Mouse (Mus musculus) E14TG2a.4 (cell line): ENCODE measurements around the gene Kcnip1.

Experiments
- H3K27me3 ChIP-seq: 2 replicates; pipeline ENCODE4 v1.6.1; 2014; ENCODE audit warnings: low read length, control low read depth; ENCODE audit not compliant: insufficient read depth
- H3K36me3 ChIP-seq: 2 replicates; pipeline ENCODE4 v1.6.1; 2014; ENCODE audit warnings: low read length, control low read depth; ENCODE audit not compliant: insufficient read depth
- H3K4me1 ChIP-seq: replicated peaks from 2 replicates; pipeline ENCODE4 v1.6.1; 2014; ENCODE audit warnings: low read depth, low read length, control low read depth
- H3K4me3 ChIP-seq: replicated peaks from 2 replicates; pipeline ENCODE4 v1.5.1; 2014; ENCODE audit warnings: mild to moderate bottlenecking, low read length
- H3K9me3 ChIP-seq: 2 replicates; pipeline ENCODE4 v1.6.1; 2014; ENCODE audit warnings: low read length, control low read depth
- CTCF ChIP-seq: conservative IDR thresholded peaks from 2 replicates; pipeline ENCODE4 v1.5.1; 2014; ENCODE audit warnings: low read length
- NANOG ChIP-seq: IDR thresholded peaks from 2 replicates; pipeline ENCODE4 v1.6.1; 2014; ENCODE audit warnings: borderline replicate concordance, low read length, mixed read lengths
- POU5F1 ChIP-seq: IDR thresholded peaks from 2 replicates; pipeline ENCODE4 v1.6.1; 2014; ENCODE audit warnings: low read length, borderline replicate concordance

The Kcnip1 gene

DNA sequence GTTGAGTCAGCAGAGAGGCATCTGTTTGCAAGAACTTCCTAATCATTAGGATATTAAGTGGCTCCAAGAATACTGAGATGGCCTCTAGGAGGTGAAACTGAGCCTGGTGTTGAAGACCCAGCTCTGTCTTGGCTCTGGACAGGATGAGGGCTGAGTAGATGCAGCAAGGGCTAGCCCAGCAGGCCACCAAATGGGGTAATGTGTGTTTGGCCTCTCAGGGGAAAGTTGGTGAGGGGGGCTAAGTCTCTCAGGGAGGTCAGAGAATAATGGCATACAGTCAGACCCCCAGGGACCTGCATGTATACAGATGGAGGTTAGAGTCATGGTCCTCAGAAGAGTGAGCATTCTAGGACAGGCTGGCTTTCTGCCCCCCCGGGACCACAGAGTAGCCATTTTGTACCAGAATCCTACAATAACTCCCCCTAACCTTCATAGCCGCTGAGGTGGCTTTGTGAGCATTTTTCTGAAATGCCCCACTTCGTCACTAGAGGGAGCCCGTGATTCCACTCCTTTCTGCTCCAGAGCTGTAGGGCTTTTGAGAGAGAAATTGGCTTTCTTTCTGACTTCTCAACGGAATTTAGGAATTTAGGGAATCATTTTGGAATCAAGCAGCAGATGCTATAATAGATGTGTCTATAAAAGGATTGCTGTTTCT is 9.1 kb upstream of the Kcnip1 start:
- Histone ChIP-seq H3K4me3 (no peak overlapping the region), H3K36me3 (no peaks in the 10 kb centered on the region), H3K4me1 (no peaks in the 10 kb centered on the region), H3K9me3 (no peaks in the 10 kb centered on the region), H3K27me3 (peaks cover 26% of the 10 kb centered on the region)
- TF ChIP-seq NANOG: no peak
- TF ChIP-seq CTCF: peak; percentile 93
- no peak for TF ChIP-seq POU5F1

DNA sequence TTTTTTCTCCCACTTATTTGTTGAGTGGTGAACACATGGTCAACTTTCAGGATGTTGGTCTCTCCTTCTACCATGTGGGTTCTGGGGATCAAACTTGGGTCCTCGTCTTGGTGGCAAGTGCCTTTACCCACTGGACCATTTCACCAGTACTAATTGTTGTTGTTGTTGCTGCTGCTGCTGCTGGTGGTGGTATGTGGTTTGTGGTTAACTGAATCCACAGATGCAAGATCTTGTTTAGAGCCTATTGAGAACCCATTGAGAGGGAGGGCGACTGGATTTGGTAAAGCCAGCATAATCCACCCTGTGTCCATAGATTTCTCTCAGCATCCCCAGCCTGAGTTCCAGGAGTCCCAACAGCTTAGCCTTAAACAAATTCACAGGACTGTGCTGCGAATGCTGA is 7.5 kb upstream of the Kcnip1 start:
- TF ChIP-seq CTCF: no peak
- no peak for TF ChIP-seq POU5F1
- no peak for TF ChIP-seq NANOG
- no peaks in the 10 kb centered on the region for H3K36me3 ChIP-seq
- H3K9me3 ChIP-seq: no peaks in the 10 kb centered on the region
- no peak overlapping the region for H3K4me3 ChIP-seq
- H3K4me1 ChIP-seq: no peaks in the 10 kb centered on the region
- H3K27me3 ChIP-seq: peaks cover 30% of the 10 kb centered on the region

DNA sequence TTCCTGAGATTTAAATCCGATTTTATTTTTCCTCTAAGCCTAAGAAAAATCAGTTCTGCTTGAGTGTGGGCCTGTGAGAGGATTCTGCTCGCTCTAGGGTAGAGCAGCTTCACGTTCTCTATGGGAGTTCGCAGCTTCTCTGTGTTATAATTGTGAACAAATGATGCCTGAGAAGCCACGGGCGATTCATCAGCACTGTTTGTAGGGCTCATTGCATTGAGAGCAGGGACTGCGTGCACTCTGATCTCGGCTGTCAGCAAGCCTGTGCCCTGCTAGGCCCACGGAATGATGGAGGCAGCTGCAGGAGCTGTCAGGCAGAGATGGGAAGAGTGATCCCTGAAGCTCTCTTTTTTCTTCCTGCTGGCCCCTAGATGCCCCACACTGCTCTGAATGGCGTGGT is 5.3 kb upstream of the Kcnip1 start:
- no peak overlapping the region for H3K4me3 ChIP-seq
- H3K4me1 ChIP-seq: no peaks in the 10 kb centered on the region
- peaks cover 38% of the 10 kb centered on the region for H3K27me3 ChIP-seq
- no peaks in the 10 kb centered on the region for H3K36me3 ChIP-seq
- no peaks in the 10 kb centered on the region for H3K9me3 ChIP-seq
- TF ChIP-seq POU5F1: no peak
- no peak for TF ChIP-seq CTCF
- TF ChIP-seq NANOG: no peak

DNA sequence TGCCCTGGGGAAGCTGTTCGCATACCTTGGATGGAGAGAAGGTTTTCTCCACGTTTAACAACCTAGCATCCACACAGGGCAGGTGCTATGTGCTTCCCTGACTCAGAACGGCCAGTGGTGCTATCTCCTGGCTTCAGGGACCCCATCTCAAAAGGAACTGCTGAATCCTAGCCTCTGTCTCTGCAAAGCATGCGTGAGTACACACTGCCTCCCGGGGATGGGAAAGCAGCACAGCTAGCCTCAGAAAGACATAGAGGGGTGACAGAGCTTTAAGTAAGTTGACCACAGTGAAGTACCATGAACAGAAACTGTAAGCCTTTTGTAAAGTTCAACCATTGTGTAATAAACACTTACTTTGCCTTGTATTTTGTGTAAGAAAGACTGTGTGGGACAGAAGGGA is 544 bp upstream of the Kcnip1 start:
- no peaks in the 10 kb centered on the region for H3K36me3 ChIP-seq
- peaks cover 42% of the 10 kb centered on the region for H3K27me3 ChIP-seq
- TF ChIP-seq NANOG: no peak
- TF ChIP-seq POU5F1: no peak
- TF ChIP-seq CTCF: no peak
- no peaks in the 10 kb centered on the region for H3K4me1 ChIP-seq
- no peaks in the 10 kb centered on the region for H3K9me3 ChIP-seq
- no peak overlapping the region for H3K4me3 ChIP-seq

DNA sequence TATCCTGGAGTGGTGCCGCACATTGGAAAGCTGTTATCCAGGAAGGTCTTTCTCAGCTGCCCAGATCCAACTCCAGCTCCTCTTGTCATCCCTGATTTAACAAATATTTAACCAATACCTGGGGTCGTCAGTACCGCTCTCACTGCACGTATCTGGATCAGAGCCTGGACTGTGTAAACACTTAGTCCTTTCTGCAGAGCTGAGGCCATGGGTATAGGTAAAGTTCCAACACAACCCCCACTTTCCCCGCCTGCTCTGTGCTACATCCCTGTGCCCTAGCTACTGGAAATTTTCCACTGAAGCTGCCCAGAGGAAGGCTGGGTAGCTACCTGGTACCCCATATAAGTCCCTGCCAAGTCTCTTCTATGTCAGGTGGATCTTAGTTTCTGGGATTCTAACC is 3.0 kb downstream of the Kcnip1 start:
- H3K27me3 ChIP-seq: peaks cover 24% of the 10 kb centered on the region
- H3K9me3 ChIP-seq: no peaks in the 10 kb centered on the region
- no peaks in the 10 kb centered on the region for H3K4me1 ChIP-seq
- no peaks in the 10 kb centered on the region for H3K36me3 ChIP-seq
- H3K4me3 ChIP-seq: no peak overlapping the region
- TF ChIP-seq NANOG (no peak), POU5F1 (no peak), CTCF (no peak)

DNA sequence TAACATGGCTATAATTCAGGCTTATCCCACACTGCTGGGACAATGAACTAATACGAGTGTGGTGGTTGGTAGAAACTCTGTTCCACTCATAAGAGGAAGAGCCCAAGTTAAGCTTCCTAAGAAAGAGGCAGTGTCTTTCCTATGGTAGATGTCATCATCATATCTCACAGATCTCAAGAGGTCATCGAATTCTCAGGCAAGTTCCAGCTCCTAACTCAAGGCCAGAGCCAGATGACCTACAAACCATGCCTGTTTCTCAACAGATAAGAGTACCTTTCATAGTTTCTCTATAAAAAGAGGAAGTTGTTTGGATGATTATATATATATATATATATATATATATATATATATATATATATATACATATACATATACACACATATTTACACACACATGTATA is 6.4 kb downstream of the Kcnip1 start:
- H3K9me3 ChIP-seq: no peaks in the 10 kb centered on the region

DNA sequence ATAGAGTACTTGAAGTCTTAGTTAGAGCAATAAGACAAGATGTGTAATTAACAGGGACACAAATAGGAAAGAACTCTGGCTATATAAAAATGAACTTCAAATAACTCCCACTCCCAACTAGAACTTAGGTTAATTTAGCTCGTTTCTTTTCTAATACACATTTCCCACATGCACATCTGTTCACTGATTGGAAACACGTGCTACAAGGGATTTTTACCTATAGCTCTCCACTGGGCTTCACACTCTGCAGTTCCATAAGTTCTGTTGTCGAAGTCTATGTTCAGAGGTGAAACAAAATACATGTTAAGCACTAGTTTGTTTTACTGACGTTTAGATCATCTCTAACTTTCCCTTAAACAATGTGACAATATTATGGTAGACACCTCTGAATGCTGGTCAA is 12.8 kb downstream of the Kcnip1 start:
- Histone ChIP-seq H3K36me3 (no peaks in the 10 kb centered on the region), H3K4me3 (no peak overlapping the region), H3K27me3 (no peaks in the 10 kb centered on the region), H3K9me3 (no peaks in the 10 kb centered on the region), H3K4me1 (no peaks in the 10 kb centered on the region)
- TF ChIP-seq POU5F1 (no peak), NANOG (no peak), CTCF (no peak)

More for the DNA sequence above, 6.4 kb downstream of the Kcnip1 start:
- Histone ChIP-seq H3K27me3 (peaks cover 3% of the 10 kb centered on the region; the same call in 1 of the 2 replicates), H3K4me1 (no peaks in the 10 kb centered on the region), H3K36me3 (no peaks in the 10 kb centered on the region), H3K4me3 (no peak overlapping the region)
- no peak for TF ChIP-seq CTCF

DNA sequence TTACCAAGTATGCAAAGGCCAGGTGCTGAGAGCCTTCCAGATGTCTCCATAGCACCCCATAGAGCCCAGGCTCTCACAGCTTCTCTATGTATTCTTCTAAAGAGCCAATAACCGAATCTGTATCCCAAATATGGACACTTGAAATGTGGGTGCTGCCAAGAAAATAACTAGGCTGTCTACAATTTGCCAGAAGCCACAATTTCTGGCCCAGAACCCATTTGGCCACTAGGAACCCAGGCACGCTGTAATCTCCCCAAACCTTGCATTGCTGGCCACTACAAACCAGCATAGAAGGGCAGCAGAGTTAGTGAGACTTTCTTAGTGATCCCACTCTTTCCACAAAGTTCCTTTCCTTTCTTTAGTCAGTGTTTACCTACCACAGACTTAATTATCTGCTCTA is 17.8 kb downstream of the Kcnip1 start:
- H3K4me3 ChIP-seq: no peak overlapping the region
- TF ChIP-seq CTCF: no peak
- no peaks in the 10 kb centered on the region for H3K4me1 ChIP-seq
- no peaks in the 10 kb centered on the region for H3K9me3 ChIP-seq
- H3K36me3 ChIP-seq: no peaks in the 10 kb centered on the region
- H3K27me3 ChIP-seq: peaks cover 6% of the 10 kb centered on the region; the same call in 1 of the 2 replicates

DNA sequence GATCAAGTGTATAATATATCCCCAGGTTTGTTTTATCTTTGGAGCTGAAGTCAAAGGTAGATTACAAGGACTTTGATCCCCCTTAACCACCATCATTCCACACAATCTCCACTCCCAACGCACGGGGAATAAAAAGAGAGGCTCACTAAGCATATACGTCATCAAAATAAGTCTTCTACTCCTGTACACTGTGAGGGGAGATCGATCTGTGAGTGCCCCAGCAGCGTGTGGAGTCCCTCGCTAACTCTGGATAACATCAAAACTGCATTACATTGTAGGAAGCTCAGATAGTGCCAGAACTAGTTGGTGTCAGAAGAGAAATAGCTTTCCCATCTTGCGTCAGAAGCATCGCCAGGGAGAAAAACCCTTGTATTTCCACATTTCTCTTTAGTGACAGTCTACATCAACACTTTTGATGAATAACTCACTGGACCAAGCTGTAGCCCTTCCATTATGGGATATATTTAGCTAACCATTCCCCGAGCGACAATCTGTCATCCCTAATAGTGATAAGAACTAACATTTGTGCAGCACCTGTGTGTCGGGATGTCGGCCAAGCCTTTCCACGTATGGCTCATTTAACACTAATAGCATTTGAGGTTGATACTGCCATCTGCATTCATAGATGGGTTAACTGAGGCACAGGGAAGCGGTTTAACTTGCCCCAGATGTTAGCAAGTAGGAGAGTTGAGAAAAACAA is 18.5 kb downstream of the Kcnip1 start:
- no peaks in the 10 kb centered on the region for H3K4me1 ChIP-seq
- H3K9me3 ChIP-seq: no peaks in the 10 kb centered on the region
- H3K4me3 ChIP-seq: no peak overlapping the region
- H3K27me3 ChIP-seq: peaks cover 9% of the 10 kb centered on the region; the same call in 1 of the 2 replicates
- H3K36me3 ChIP-seq: no peaks in the 10 kb centered on the region
- TF ChIP-seq CTCF: no peak
- no peak for TF ChIP-seq POU5F1
- no peak for TF ChIP-seq NANOG
